Mouse (Mus musculus) cortical plate, adult 2 months (tissue): ENCODE measurements around the gene Neo1. TPM values are rescaled to one million over a fixed set of nuclear protein-coding genes. Genes with fewer than 3 reads are reported as not detected.

Source experiments
- H3K27ac ChIP-seq: fragments of 200-500 bp; 2 replicates; pipeline ENCODE4 v1.5.1; 2012; ENCODE audit warnings: low read length, control low read depth, inconsistent platforms; ENCODE audit not compliant: insufficient read depth
- H3K4me1 ChIP-seq: fragments of 200-500 bp; 2 replicates; pipeline ENCODE4 v1.6.1; 2011; ENCODE audit warnings: low read length; ENCODE audit not compliant: control insufficient read depth, insufficient read depth
- H3K4me3 ChIP-seq: fragments of 200-500 bp; 2 replicates; pipeline ENCODE4 v1.5.1; 2011; ENCODE audit warnings: mild to moderate bottlenecking, low read length, control low read depth; ENCODE audit not compliant: insufficient read depth
- CTCF ChIP-seq: fragments of 200-500 bp; IDR thresholded peaks from 2 replicates; pipeline ENCODE4 v1.5.1; 2011; ENCODE audit warnings: mild to moderate bottlenecking, control low read depth, low read length; ENCODE audit not compliant: insufficient read depth; ENCODE audit errors: extremely low read depth
- POLR2A ChIP-seq: fragments of 200-500 bp; IDR thresholded peaks from 2 replicates; pipeline ENCODE4 v1.6.1; 2011; ENCODE audit warnings: mild to moderate bottlenecking, low read length, control low read depth; ENCODE audit not compliant: insufficient read depth; ENCODE audit errors: extremely low read depth
- polyA plus RNA-seq: library from polyadenylated mRNA; depleted of rRNA; stranded (reverse); fragments of >200 nt; gene quantifications from 2 replicates; pipeline ENCODE4 v1.2.3, GENCODE M21; 2012

The Neo1 gene
- polyA plus RNA-seq, 1 experiment = 40.2 TPM

DNA sequence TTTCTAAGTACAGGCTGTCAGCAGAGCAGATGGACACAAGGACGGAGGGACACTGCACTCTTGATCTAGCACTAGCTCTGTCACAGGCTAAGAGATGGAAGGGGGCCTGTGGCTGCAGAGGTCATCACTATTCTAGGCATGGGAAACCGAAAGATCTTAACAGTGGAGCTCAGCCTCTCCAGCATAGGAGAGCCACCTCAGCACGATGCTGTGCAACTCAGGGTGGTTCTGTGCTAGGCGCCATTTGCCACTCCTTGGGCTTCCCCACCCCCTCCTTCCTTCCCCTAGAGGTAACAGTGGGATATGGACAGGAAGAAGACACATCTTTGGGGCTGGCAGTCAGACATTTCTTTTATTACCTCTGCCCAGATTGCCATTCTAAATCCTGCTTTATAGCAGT lies 161.9 kb downstream of the Neo1 start:
- no peak for TF ChIP-seq POLR2A
- TF ChIP-seq CTCF = no peak
- Histone ChIP-seq H3K4me1 (no peaks in the 10 kb centered on the region), H3K4me3 (no peak overlapping the region), H3K27ac (no peak overlapping the region)

- no peak overlapping the region for H3K27ac ChIP-seq
These were observed 162.5 kb downstream of the Neo1 start for GRCm38 (mm10) chr9:58873541-58874324.

DNA sequence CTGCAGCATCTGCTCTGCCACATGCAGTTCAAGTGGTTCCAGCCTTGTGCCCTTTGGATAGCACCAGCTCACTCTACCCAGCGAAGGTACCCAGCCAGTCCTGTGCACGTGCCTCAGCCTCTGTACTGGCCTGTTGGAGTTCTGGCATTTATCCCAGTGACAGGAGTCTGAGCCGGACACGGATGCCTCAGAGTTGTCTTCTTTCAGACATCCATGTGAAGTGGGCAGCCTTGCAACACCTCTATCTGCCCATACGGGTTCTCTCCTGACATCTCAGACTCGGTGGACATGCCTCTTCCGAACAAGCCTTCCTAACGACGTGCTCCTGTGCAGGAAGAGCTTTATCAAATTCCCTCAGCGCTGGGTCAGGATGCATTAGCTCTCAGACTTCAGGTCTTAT lies 165.1 kb downstream of the Neo1 start:
- Histone ChIP-seq H3K27ac (no peak overlapping the region), H3K4me1 (no peaks in the 10 kb centered on the region), H3K4me3 (no peak overlapping the region)
- TF ChIP-seq POLR2A (no peak), CTCF (no peak)

More at GRCm38 (mm10) chr9:58873541-58874324, 162.5 kb downstream of the Neo1 start:
- H3K4me1 ChIP-seq = no peaks in the 10 kb centered on the region
- TF ChIP-seq POLR2A (no peak), CTCF (peak; percentile 98)
- H3K4me3 ChIP-seq = no peak overlapping the region

DNA sequence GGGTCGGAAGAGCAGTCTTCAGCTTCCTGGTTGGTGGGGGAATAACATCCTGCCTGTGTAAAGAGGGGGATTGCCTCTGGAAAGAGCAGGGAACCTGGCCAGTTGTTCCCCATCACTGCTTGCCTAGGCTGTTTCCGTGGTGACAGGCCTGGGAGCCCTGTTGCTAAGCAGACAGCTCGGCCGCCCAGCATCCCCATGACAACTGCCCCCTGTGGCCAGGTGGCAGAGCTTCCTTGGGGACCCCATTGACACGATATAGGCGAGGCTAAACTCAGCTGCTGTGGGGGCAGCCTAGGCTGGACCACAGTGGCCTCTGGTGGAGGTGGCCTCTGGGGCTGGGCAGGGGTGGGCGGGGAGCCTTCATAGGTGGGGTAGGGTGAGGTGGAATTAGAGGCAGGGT lies 172.4 kb downstream of the Neo1 start:
- no peak overlapping the region for H3K4me3 ChIP-seq
- no peak overlapping the region for H3K27ac ChIP-seq
- no peak for TF ChIP-seq POLR2A
- TF ChIP-seq CTCF = no peak
- H3K4me1 ChIP-seq = no peaks in the 10 kb centered on the region

DNA sequence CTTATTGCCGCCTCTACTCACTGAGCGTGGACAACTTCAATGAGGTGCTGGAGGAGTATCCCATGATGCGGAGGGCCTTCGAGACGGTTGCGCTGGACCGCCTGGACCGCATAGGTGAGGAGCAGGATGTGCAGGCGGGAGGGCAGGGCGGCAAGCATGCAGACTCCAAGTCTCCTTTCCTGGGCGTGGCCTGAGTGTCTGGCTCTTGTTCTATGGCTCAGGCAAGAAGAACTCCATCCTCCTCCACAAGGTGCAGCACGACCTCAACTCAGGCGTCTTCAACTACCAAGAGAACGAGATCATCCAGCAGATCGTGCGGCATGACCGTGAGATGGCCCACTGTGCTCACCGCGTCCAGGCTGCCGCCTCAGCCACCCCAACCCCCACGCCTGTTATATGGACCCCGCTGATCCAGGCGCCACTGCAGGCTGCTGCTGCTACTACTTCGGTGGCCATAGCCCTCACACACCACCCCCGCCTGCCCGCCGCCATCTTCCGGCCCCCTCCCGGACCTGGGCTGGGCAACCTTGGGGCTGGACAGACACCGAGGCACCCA lies 177.1 kb downstream of the Neo1 start:
- Histone ChIP-seq H3K27ac (no peak overlapping the region), H3K4me3 (no peak overlapping the region), H3K4me1 (no peaks in the 10 kb centered on the region)
- TF ChIP-seq POLR2A (no peak), CTCF (no peak)

DNA sequence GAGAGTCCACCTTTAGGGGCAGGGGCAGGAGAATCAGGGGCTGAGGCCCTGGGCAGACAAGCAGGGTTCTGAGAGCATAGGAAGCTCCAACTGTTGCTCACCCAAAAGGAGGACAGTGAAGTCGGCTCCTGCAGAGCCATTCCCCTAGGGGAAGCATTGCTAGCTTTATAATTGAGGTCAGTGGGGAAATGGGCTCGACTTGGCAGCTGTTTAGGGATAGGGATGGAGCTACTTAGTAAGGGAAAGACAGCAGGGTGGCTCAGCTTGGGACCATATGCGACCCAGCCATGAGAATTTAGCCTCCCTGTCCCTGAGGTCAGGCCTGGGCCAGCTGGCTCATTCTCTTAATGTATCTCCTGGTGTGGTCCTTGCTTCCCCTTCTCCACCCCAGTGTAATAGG lies 181.3 kb downstream of the Neo1 start:
- TF ChIP-seq CTCF = no peak
- Histone ChIP-seq H3K4me3 (no peak overlapping the region), H3K27ac (no peak overlapping the region), H3K4me1 (no peaks in the 10 kb centered on the region)

DNA sequence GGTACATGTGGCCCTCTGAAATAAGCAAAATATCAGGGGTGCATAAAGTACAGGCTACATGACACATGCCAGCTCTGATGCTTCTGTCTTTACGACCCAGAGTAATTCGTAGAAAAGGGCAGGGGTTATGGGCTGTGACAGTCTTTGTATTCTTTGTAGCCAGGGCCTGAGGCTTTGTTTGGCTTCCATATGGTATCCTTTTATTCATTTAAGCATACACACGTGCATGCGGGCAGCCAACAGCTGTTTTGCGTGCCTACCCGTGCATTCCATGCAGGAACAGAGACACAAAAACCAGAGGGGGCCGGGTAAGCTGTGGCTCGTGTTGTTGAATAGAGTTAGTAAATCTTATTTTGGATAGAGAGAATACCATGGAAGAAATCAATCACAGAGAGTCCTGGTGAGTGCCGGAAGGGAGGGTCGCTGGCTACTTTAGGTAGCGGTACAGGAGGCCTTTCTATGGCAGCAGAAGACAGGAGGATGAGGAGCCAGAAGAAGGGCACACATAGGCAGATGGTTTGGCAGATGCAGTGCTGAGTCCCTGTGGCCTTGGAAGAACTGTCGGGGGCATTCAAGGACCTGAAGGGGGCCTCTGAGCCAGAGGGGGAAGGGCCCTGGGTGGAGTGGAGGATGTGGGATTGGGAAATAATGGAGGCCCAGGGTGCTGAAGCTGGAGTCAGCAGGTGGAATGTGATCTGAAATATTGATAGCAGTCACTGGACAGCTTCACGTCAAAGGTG lies 186.5 kb downstream of the Neo1 start:
- no peak overlapping the region for H3K27ac ChIP-seq
- H3K4me1 ChIP-seq = no peaks in the 10 kb centered on the region
- TF ChIP-seq POLR2A (no peak), CTCF (no peak)
- no peak overlapping the region for H3K4me3 ChIP-seq

GRCm38 (mm10) chr9:58847676-58848075 lies 188.6 kb downstream of the Neo1 start:
- TF ChIP-seq CTCF = no peak
- no peak for TF ChIP-seq POLR2A
- no peak overlapping the region for H3K27ac ChIP-seq
- H3K4me3 ChIP-seq = no peak overlapping the region
- H3K4me1 ChIP-seq = no peaks in the 10 kb centered on the region

GRCm38 (mm10) chr9:58847008-58847407 lies 189.2 kb downstream of the Neo1 start:
- no peak overlapping the region for H3K27ac ChIP-seq
- TF ChIP-seq CTCF (no peak), POLR2A (no peak)
- no peaks in the 10 kb centered on the region for H3K4me1 ChIP-seq
- no peak overlapping the region for H3K4me3 ChIP-seq

DNA sequence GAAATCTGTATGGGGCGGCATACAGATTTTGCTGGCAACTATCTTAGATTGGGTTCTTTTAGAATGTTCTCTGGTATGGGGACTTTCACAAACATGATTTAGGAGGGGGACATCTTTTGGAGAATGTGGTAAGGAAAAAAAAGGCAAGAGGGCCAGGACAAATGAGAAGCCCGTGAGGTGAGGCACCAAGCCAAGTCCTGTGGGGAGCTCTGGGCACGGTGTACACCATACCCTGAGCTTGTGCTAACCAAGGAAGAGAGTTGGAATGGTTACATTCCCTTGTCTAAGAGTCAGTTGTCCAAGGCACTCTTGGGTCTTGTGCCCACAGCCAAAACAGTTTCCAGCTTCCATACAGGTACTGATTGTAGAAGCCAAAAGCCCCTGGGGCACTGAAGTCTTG lies 191.6 kb downstream of the Neo1 start:
- no peak for TF ChIP-seq POLR2A
- no peak for TF ChIP-seq CTCF
- H3K27ac ChIP-seq = no peak overlapping the region
- H3K4me3 ChIP-seq = no peak overlapping the region
- no peaks in the 10 kb centered on the region for H3K4me1 ChIP-seq
